21 mouse cellular contexts compared by ENCODE assay signal in the genomic region with DNA sequence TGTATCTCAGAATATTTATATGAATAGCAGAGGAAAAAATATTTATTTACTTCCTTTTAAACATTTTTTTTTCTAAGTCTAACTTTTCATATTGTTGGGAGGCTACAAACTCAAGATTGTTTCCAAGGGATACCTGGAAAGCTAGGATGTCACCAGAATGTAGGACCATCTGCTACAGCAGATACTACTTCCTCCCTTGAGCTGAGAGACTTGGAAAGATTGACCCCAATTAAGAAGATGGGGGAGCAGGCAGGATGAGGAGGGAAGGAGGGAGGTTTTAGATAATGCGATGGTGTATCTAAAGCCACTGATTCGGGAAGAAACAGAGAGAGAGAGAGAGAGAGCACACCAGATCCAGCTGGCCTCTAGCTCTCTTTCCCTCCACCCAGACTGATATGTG.
DNase-seq lines count a peak whose midpoint lies in the region; ATAC-seq and TF ChIP-seq lines count a peak whose summit lies in the region.
"Had no signal": no experiment of that assay in that cellular context is flagged by ENCODE, and none has a peak within 500 bp of the region (broad histone marks: within the 10 kb centered on the region; RNA-seq: fewer than 3 reads in every experiment).

No protein-coding gene starts in this region.

- TF ChIP-seq POLR2A in heart, adult 2 months (IDR thresholded peaks at IDR 0.05; ENCODE audit: insufficient read depth, low read depth, low read length): no peak

- no peak overlapping the region for H3K9ac ChIP-seq in heart, adult 2 months (ENCODE audit: low read depth, low read length)
- H3K9ac ChIP-seq: embryonic facial prominence, embryonic 13.5 days; embryonic facial prominence, embryonic 15.5 days; forebrain, embryonic 12.5 days had no signal

- intact Hi-C loops in heart, adult 2 months (cut with DNase I): no loop called here

- DNase-seq in cerebellum, adult 11 months: no peak
- DNase-seq in heart, embryonic 10.5 days (ENCODE audit: low spot score): no peak
- no peak for DNase-seq in heart, adult 2 months
- peak; percentile 77 for DNase-seq in brain, adult 2 months (ENCODE audit: low read depth, low spot score)
- DNase-seq: B cell, adult 2 months; cerebellum, adult 8-10 months; cerebellum, adult 9-11 months; cerebellum, postnatal 36 days; embryo, embryonic 11 days had no signal

- H3K79me2 ChIP-seq in heart, adult 2 months (replicated peaks; ENCODE audit: control insufficient read depth, insufficient read depth, low read length): no peaks in the 10 kb centered on the region

- H3K27me3 ChIP-seq in heart, embryonic 10.5 days (ENCODE audit: insufficient read depth, poor library complexity, severe bottlenecking): no peaks in the 10 kb centered on the region
- H3K27me3 ChIP-seq in heart, adult 2 months (ENCODE audit: control insufficient read depth, insufficient read depth, low read length): no peaks in the 10 kb centered on the region
- H3K27me3 ChIP-seq: CH12.LX; embryonic facial prominence, embryonic 13.5 days; embryonic facial prominence, embryonic 15.5 days; forebrain, embryonic 12.5 days had no signal

- TF ChIP-seq EP300 in heart, adult 2 months (IDR thresholded peaks at IDR 0.05; ENCODE audit: insufficient read depth, low read depth, low read length): no peak

- no peak overlapping the region for H3K4me3 ChIP-seq in heart, embryonic 10.5 days
- no peak overlapping the region for H3K4me3 ChIP-seq in heart, adult 2 months
- H3K4me3 ChIP-seq: embryonic facial prominence, embryonic 13.5 days; embryonic facial prominence, embryonic 15.5 days; erythroblast, embryonic 14.5 days; forebrain, embryonic 10.5 days; forebrain, embryonic 12.5 days had no signal

- no peaks in the 10 kb centered on the region for H3K36me3 ChIP-seq in heart, embryonic 10.5 days
- no peaks in the 10 kb centered on the region for H3K36me3 ChIP-seq in heart, adult 2 months (ENCODE audit: control insufficient read depth, insufficient read depth, low read length)
- H3K36me3 ChIP-seq: embryonic facial prominence, embryonic 13.5 days; embryonic facial prominence, embryonic 15.5 days; forebrain, embryonic 10.5 days; forebrain, embryonic 12.5 days; G1E had no signal

- ATAC-seq in cerebellum, adult (ENCODE audit: insufficient number of reproducible peaks, low FRiP score, low TSS enrichment): peak; percentile 51; the same call in 1 of the 2 replicates
- ATAC-seq: activated CD4-positive, CD25-positive, alpha-beta regulatory T cell, adult 4 months; CD4-positive, CD25-positive, alpha-beta regulatory T cell, adult 4 months; forebrain, embryonic 14.5 days; forebrain, embryonic 16.5 days had no signal

- TF ChIP-seq CTCF in heart, adult 2 months (IDR thresholded peaks at IDR 0.05): no peak

- H3K27ac ChIP-seq in heart, embryonic 10.5 days: 0 out of 2 replicates have a peak overlapping the region, but pooled peaks have one; percentile 14
- no peak overlapping the region for H3K27ac ChIP-seq in heart, adult 2 months
- H3K27ac ChIP-seq: embryonic facial prominence, embryonic 13.5 days; embryonic facial prominence, embryonic 15.5 days; forebrain, embryonic 10.5 days; forebrain, embryonic 12.5 days had no signal

- peaks cover 9% of the 10 kb centered on the region for H3K4me1 ChIP-seq in heart, embryonic 10.5 days
- no peaks in the 10 kb centered on the region for H3K4me1 ChIP-seq in heart, adult 2 months (ENCODE audit: control insufficient read depth, insufficient read depth, low read length)
- H3K4me1 ChIP-seq: embryonic facial prominence, embryonic 13.5 days; embryonic facial prominence, embryonic 15.5 days; forebrain, embryonic 10.5 days; forebrain, embryonic 12.5 days had no signal

- no peaks in the 10 kb centered on the region for H3K9me3 ChIP-seq in heart, embryonic 10.5 days
- H3K9me3 ChIP-seq: embryonic facial prominence, embryonic 13.5 days; embryonic facial prominence, embryonic 15.5 days; forebrain, embryonic 10.5 days; forebrain, embryonic 12.5 days; G1E had no signal

- 55% methylated on average over 2 of the region's 2 CpGs for WGBS in heart, embryonic 10.5 days
- WGBS in heart, adult 2 months: 37% methylated on average over 2 of the region's 2 CpGs
